Mouse (Mus musculus) testis, postnatal 14 days (tissue): ENCODE measurements around the gene Ap5s1.
"Not testable (repeated sequence)": the region's sequence is repeated elsewhere in the genome, so short reads cannot be mapped to it uniquely, and the experiment has no call there.

ENCODE experiments used
- DNase-seq: peaks from one replicate; pipeline ENCODE4 v3.0.0; 2021; ENCODE audit warnings: low spot score

Ap5s1 gene

GRCm38 (mm10) chr2:131221853-131222515, 15.1 kb downstream of the Ap5s1 start:
- DNase-seq = no peak

GRCm38 (mm10) chr2:131222562-131222961, 15.7 kb downstream of the Ap5s1 start:
- DNase-seq = no peak

DNA sequence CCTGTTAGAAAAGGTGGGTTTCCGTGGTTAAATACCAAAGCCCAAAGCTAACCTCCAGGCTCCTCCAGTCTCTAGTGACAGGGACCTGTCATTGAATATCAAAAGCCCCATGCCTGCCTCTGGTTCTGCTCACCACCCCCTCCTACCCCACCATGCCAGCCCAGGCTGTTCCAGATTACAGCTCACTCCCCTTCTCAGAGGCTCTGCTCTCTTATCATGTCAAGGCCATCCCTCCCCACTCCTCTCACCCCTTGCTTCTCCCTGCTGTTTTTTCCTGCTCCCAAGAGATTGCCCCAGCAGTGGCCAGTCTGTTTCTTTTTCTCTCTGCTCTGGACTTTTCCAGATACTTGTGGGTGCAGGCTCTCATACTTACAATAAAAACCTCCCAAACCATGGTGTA, 16.7 kb downstream of the Ap5s1 start:
- peak; percentile 76 for DNase-seq

DNA sequence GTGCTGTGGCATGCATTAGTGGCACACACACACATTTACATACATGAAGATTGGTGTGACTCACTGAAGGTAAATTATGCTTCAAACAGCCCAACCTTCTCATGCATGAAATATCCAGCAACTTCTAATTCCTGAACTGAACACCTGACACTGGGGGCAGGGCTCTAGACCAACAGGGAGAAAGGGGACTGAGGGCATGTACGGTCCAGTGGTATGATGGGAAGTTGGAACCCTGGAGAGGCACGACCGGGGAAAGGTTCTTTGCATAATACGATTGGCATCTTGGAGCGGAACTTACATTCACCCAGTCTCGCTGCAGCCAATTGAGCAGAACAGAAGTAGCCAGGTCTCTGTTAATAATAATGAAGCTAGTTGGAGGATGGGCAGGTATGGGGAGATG, 18.3 kb downstream of the Ap5s1 start:
- DNase-seq = no peak

DNA sequence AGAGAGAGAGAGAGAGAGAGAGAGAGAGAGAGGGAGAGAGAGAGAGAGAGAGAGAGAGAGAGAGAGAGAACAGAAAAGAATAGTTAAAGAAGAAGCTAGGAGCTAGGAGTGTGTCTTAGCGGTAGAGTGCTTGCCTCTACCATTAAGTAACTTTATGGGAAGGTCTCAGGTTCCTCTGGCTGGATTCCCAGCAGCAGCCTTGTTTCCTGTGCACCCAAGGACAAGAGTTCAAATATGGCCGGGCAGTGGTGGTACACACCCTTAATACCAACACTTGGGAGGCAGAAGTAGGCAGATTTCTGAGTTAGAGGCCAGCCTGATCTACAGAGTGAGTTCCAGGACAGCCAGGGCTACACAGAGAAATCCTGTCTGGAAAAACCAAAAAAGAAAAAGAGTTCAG, 19.8 kb downstream of the Ap5s1 start:
- not testable (repeated sequence) for DNase-seq

DNA sequence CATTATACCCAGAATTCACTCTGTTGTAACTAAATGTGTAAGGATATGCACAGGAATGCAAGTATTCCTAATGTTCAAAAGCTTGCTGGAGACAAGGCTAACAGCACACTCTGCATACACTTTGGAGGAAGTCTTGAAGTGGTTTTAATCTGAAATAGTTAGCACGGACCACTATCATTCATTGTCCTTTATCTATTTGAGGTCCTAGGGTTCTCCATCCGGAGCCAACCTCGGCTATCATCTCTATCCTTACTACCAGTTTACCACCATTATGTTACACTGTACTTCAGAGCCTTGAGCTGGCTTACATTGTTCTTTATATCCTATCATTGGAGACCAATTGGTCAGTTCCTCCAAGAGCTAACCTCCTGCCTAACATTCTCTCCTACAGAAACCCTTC, 20.4 kb downstream of the Ap5s1 start:
- DNase-seq = no peak

- no peak for DNase-seq
Measured at GRCm38 (mm10) chr2:131232558-131232957, 25.7 kb downstream of the Ap5s1 start.

DNA sequence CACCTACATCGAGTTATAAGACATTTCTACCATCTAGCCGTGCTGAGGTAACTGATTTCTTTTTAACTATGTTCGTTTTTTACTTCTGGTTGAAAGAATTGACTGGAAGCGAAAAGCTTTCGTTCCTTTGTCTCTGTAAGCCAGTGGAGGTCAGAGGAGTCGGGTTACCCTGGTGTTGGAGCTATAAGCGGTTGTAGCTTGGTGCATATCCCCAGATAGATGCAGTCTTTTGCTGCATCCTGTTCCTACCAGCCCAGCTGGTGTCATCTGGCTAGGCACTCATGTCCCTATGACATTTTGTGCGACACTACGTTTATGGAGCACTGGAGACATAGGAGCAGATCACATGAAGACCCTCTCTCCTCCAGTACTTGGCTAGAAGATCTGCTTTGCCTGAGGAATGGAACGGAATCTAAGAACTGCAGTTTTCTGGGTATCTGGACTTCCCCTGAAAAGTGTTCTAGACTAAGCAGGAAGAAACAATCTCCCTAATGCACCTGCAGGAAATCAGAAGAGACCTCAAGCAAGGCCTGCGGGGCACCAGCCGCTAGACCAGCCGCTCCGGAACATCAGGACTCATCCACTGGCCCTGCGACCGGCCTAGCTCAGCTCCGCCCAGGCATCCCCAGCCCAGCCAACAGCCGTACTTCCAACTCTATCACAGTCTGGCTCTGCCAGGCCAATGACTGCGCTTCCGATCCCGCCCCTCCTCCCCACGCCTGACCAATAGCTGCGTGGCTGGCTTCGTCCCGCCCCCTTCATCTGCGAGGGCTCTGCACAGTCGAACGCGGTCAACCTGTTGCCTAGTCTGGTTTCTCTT, 26.6 kb downstream of the Ap5s1 start, which contains the start of gene Mavs:
Gene Mavs, plus strand, starts transcription at position 757 of the 820 bp plus-strand sequence.
- DNase-seq = peak; percentile 94

DNA sequence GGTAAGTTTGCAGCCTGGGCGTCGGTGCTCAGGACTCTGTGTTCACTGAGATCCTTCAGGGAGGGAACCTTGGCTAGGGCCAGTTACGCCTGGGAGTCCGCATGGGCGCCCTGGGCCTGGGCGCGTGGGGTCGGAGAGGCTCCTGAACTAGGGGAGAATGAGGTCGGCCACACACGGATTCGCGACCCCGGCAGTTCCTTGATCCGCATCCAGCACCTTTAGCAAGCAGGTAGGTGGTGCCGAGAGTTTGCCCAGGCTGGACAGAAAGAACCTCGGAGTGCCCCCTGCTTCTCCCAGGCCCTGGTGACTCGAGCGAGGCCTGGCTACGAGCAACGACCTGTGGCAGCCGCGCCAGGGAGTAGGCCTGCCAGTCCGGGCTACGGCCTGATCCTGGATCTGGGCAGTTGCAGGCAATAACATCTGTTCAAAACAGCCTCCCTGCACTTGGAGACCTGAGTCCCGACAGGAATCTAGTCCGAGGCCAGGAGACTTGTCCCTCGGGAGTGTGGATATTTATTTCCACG, 27.3 kb downstream of the Ap5s1 start:
- peak; percentile 30 for DNase-seq

DNA sequence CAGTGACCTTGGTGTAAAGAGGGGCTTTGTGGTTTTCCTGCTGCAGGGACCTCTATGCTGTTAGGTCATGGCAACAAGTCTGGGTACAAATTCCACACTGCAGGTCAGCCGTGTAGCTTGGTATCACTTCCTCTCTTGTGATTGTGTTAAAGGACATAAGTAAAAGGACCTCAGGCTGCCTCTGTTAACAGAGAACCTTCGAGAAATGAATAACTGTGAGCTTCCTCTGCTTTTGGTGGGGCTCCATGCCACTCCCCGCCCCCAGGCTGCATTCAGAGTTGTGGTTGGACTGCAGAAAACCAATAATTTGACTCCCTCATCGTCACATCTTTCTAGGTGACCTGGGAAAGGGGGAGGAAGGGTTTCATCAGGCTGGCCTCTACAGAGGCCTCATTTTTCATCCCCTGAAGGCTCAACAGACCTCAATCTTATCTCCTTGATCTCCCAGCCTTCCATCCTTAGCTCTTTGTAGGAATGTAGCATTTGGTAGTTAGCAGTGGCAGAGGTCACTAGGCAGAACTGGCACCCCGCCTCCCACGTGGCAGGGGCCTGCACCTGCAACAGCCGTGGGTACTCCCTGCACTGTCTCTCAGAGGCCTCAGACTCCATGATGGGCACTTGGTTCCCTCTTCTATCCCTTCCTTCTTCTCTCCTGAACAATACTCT, 28.2 kb downstream of the Ap5s1 start:
- no peak for DNase-seq

GRCm38 (mm10) chr2:131242180-131242579, 35.3 kb downstream of the Ap5s1 start:
- DNase-seq = no peak

DNA sequence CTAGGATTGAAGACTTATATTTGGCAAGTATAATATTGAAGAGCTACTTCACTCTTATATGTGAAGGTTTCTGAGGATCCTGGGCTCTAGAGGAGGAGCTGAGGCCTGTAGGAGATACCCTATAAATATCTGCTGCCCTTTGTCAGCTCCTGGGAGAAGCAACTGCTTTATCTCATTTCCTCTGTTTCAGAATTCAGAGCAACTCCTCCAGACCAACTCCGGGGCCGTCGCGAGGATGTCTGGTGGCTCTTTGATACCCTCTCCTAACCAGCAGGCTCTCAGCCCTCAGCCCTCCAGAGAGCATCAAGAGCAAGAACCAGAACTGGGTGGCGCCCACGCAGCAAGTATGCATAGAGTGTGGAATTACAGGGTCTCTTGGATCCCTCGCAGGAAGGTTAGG, 36.1 kb downstream of the Ap5s1 start:
- no peak for DNase-seq

GRCm38 (mm10) chr2:131253681-131254328, 46.9 kb downstream of the Ap5s1 start:
- peak; percentile 49 for DNase-seq

GRCm38 (mm10) chr2:131254329-131254713, 47.4 kb downstream of the Ap5s1 start:
- DNase-seq = no peak

- no peak for DNase-seq
Measured at GRCm38 (mm10) chr2:131255738-131256137, 48.9 kb downstream of the Ap5s1 start.

DNA sequence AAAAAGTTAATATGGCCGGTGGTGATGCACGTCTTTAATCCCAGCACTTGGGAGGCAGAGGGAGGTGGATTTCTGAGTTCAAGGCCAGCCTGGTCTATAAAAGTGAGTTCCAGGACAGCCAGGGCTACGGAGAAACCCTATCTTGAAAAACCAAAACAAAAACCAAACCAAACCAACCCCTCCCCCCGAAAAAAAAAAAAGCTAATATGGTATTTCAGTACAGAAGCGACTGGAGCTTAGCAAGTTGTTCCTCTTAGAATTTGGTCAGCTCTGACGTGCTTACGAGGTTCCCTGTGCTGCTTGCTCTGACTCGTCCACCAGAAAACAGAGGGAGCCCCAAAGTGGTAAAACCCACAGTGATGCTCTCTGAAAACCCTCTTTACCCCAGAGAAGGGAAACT, 51.8 kb downstream of the Ap5s1 start:
- DNase-seq = no peak

- DNase-seq = no peak
Measured at GRCm38 (mm10) chr2:131260544-131261307, 53.8 kb downstream of the Ap5s1 start.

- DNase-seq = no peak
Measured at GRCm38 (mm10) chr2:131261481-131262212, 54.8 kb downstream of the Ap5s1 start.

DNA sequence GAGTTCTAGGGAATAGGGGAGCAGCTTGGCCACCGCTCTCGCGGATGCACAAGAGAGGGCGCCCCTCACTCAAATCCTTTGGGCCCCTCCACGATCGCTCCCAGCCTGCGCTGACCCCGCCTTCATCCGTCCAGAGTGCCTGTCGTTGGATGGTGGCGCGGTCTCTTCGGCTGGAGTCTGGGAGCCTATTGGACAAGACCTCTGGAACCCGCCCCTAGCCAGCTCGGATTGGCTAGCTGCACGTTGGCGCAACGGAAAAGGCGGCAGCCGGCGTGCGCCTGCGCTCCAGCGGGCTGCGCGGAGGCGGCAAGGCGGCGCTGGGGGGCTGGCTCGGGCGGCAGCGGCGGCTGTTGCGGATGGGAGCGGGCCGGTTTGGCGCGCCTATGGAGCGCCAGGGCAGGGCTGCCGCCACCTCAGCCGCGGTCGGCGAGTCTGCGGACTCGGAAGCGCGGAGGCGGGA, 55.4 kb downstream of the Ap5s1 start, which contains the start of gene Pank2:
Gene Pank2, plus strand, starts transcription at position 283 of the 460 bp plus-strand sequence.
- peak; percentile 99 for DNase-seq
